11 mouse cellular contexts compared by ENCODE assay signal in genomic region chr16:34099795-34100194, GRCm38 (mm10).
"Had no signal": no experiment of that assay in that cellular context is flagged by ENCODE, and none has a peak within 500 bp of the region (broad histone marks: within the 10 kb centered on the region; RNA-seq: fewer than 3 reads in every experiment).

No protein-coding gene starts in this region.

- H3K4me3 ChIP-seq: limb, embryonic 13.5 days; midbrain, embryonic 12.5 days; neural tube, embryonic 13.5 days had no signal

- H3K27ac ChIP-seq: kidney, postnatal 0 days; limb, embryonic 13.5 days; liver, embryonic 14.5 days; midbrain, embryonic 12.5 days; neural tube, embryonic 13.5 days had no signal

- DNase-seq: lung, embryonic 14.5 days; retina, postnatal 1 day; right cerebral cortex, postnatal 4 days; spleen, adult 18-20 months; thymus, adult 18-20 months; thymus, postnatal 14 days had no signal

- H3K36me3 ChIP-seq: midbrain, embryonic 12.5 days had no signal
